Mouse (Mus musculus): ENCODE measurements at regions not wholly inside any gene's neighbourhood (a gene's known extent, or its start where the extent isn't known, plus 50 kb on each side); places are given as distances from the start of the nearest gene placed in this dataset.

DNA sequence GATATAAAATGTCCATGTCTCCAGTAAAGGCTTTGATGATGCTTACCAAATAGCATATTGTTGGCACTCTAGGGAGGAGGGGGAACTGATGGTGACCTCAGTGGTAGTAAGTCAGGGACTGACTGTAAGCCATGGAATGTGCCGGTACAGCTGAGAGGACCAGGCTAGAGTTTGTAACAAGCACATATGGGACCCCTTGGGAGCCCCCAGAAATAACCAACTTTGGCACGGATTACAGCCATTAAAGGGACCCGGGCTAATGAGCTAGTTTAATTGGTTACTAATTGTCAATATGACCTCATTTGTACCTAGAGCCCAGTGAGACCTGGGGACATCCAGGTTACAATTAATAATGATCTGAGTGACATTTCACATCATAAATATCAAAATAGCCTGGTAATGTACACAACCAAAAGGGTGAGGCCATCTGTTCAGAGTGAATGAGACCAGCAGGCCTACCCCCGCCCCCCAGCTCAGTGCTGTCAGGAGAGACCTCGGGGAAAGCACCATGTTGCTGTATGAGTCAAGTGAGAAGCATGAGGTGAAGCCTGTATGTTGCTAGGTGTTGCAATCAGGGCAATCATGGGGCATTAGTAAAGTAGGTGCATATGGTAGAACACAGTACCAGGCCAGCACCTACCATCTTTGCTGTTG lies 169.7 kb upstream of the Kiz start:
- Histone ChIP-seq H3K9me3 (ENCODE audit: low read length) (no peaks in the 10 kb centered on the region), H3K4me3 (replicated peaks; ENCODE audit: low read length) (no peak overlapping the region), H3K36me3 (ENCODE audit: insufficient read depth, low read length) (no peaks in the 10 kb centered on the region), H3K27me3 (ENCODE audit: insufficient read depth, low read length) (no peaks in the 10 kb centered on the region; the same call in 1 of the 2 replicates), H3K4me1 (replicated peaks; ENCODE audit: low read depth, low read length) (no peaks in the 10 kb centered on the region)
- TF ChIP-seq CTCF (conservative IDR thresholded peaks at IDR 0.05; ENCODE audit: low read length) (no peak), NANOG (IDR thresholded peaks at IDR 0.05; ENCODE audit: borderline replicate concordance, low read length) (no peak), POU5F1 (IDR thresholded peaks at IDR 0.05; ENCODE audit: borderline replicate concordance, low read length) (no peak)

DNA sequence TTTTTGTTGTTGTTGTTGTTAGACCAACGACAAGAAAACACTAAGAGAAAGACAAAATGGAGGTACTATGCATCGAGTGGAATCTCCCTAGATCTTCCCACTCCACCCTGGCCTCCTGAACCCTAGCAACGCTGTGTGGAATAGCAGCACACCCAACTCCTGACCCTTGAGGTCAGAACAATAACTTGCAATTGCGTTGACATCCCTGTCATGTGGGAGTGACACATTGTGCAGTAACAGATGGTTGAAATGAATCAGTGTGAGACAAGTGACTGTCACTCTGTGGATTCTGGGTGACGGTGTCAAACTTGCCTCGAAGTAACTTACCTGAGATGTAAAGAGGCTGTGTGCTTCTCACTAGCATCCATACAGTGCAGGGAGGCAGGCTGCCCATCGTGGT lies 167.1 kb upstream of the Kiz start:
- no peaks in the 10 kb centered on the region for H3K4me1 ChIP-seq (replicated peaks; ENCODE audit: low read depth, low read length)
- no peak for TF ChIP-seq NANOG (IDR thresholded peaks at IDR 0.05; ENCODE audit: borderline replicate concordance, low read length)
- no peak for TF ChIP-seq CTCF (conservative IDR thresholded peaks at IDR 0.05; ENCODE audit: low read length)
- no peak for TF ChIP-seq POU5F1 (IDR thresholded peaks at IDR 0.05; ENCODE audit: borderline replicate concordance, low read length)
- no peaks in the 10 kb centered on the region for H3K36me3 ChIP-seq (ENCODE audit: insufficient read depth, low read length)

DNA sequence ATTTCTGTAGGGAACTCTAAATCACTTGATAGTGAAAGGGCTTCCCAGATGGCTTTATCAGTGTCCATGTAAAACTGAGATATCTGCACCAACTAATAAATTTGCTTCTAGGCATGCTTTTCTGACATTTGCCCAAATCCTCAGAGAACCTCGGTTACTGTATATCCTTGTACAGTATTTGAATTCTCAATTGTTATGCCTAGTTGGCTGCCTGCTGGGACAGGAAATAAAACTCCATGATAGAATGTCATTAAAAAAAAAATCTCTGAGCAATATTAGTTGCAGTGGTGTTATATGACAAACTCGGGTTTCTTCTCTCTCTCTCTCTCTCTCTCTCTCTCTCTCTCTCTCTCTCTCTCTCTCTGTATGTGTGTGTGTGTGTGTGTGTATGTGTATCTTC lies 162.2 kb upstream of the Kiz start:
- H3K4me1 ChIP-seq (replicated peaks; ENCODE audit: low read depth, low read length) = no peaks in the 10 kb centered on the region
- H3K9me3 ChIP-seq (ENCODE audit: low read length) = no peaks in the 10 kb centered on the region
- H3K36me3 ChIP-seq (ENCODE audit: insufficient read depth, low read length) = no peaks in the 10 kb centered on the region
- TF ChIP-seq CTCF (conservative IDR thresholded peaks at IDR 0.05; ENCODE audit: low read length) (no peak), POU5F1 (IDR thresholded peaks at IDR 0.05; ENCODE audit: borderline replicate concordance, low read length) (no peak), NANOG (IDR thresholded peaks at IDR 0.05; ENCODE audit: borderline replicate concordance, low read length) (no peak)
- H3K4me3 ChIP-seq (replicated peaks; ENCODE audit: low read length) = no peak overlapping the region
- H3K27me3 ChIP-seq (ENCODE audit: insufficient read depth, low read length) = peaks cover 4% of the 10 kb centered on the region; the same call in 1 of the 2 replicates

More for the DNA sequence above, 167.1 kb upstream of the Kiz start:
- Histone ChIP-seq H3K9me3 (ENCODE audit: low read length) (no peaks in the 10 kb centered on the region), H3K27me3 (ENCODE audit: insufficient read depth, low read length) (peaks cover 4% of the 10 kb centered on the region; the same call in 1 of the 2 replicates), H3K4me3 (replicated peaks; ENCODE audit: low read length) (no peak overlapping the region)

DNA sequence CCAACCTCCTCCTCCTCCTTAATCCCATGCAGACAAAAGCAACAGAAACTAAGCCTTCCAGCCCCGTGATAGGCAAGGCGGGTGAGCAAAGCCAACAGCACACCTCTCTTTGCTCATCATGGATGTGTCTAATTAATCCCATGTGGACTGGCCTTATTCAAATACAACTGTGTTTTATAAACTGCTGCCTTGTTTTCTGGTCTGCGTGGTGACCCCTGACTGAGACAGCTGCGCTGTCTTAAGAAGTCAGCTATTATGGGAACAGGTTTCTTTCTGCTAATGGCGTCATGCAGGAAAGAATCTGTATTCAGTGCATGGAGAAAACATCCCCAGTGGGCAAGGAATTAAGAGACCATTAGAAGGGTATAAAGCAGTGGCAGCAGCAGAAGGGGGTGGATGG lies 161.6 kb upstream of the Kiz start:
- peaks cover 4% of the 10 kb centered on the region; the same call in 1 of the 2 replicates for H3K27me3 ChIP-seq (ENCODE audit: insufficient read depth, low read length)
- H3K4me1 ChIP-seq (replicated peaks; ENCODE audit: low read depth, low read length) = no peaks in the 10 kb centered on the region
- H3K36me3 ChIP-seq (ENCODE audit: insufficient read depth, low read length) = no peaks in the 10 kb centered on the region
- TF ChIP-seq POU5F1 (IDR thresholded peaks at IDR 0.05; ENCODE audit: borderline replicate concordance, low read length) = no peak
- TF ChIP-seq NANOG (IDR thresholded peaks at IDR 0.05; ENCODE audit: borderline replicate concordance, low read length) = no peak
- no peak for TF ChIP-seq CTCF (conservative IDR thresholded peaks at IDR 0.05; ENCODE audit: low read length)
- no peaks in the 10 kb centered on the region for H3K9me3 ChIP-seq (ENCODE audit: low read length)
- no peak overlapping the region for H3K4me3 ChIP-seq (replicated peaks; ENCODE audit: low read length)

DNA sequence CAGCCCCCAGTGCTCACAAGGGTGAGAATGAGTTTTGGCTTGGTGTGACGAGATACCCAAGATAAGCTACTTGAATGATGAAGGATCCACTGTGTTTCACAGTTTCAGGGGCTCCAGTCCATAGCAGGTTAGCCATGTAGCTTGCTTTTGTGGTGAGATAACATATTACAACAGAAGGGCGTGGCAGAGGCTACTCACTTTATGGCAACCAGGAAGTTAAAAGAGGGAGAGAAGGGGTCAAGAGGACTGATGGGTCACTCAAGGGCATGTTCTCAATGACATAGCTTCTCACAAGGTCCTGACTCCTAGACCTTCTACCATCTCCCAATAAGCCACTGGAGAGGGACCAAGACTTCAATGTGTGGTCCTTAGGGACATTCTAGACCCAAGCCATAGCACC lies 159.4 kb upstream of the Kiz start:
- H3K9me3 ChIP-seq (ENCODE audit: low read length) = no peaks in the 10 kb centered on the region
- no peaks in the 10 kb centered on the region for H3K36me3 ChIP-seq (ENCODE audit: insufficient read depth, low read length)
- H3K27me3 ChIP-seq (ENCODE audit: insufficient read depth, low read length) = 0 out of 2 replicates have a peak, but pooled peaks cover 4% of the 10 kb centered on the region
- TF ChIP-seq POU5F1 (IDR thresholded peaks at IDR 0.05; ENCODE audit: borderline replicate concordance, low read length) (no peak), NANOG (IDR thresholded peaks at IDR 0.05; ENCODE audit: borderline replicate concordance, low read length) (no peak), CTCF (conservative IDR thresholded peaks at IDR 0.05; ENCODE audit: low read length) (no peak)
- H3K4me3 ChIP-seq (replicated peaks; ENCODE audit: low read length) = no peak overlapping the region
- H3K4me1 ChIP-seq (replicated peaks; ENCODE audit: low read depth, low read length) = no peaks in the 10 kb centered on the region

DNA sequence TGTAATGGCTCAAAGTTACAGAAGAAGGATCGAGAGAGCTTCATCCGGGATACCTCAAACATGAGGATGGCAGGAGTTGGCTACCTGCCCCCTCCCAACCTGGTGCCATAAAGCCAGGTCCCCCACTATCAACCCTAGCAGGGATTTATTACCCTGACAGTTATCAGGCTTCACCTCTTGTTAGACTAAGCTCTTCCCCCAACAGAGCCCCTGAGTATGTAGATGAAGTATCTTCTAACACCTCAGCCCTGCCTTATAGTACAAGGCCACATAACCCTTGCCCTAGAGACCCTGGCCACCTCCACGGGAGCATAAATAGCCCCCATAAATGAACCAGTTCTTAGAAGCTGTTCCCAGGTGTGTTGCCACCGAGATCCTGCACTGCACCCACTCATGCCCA lies 158.9 kb upstream of the Kiz start:
- Histone ChIP-seq H3K9me3 (ENCODE audit: low read length) (no peaks in the 10 kb centered on the region), H3K4me3 (replicated peaks; ENCODE audit: low read length) (no peak overlapping the region), H3K36me3 (ENCODE audit: insufficient read depth, low read length) (no peaks in the 10 kb centered on the region), H3K27me3 (ENCODE audit: insufficient read depth, low read length) (0 out of 2 replicates have a peak, but pooled peaks cover 4% of the 10 kb centered on the region), H3K4me1 (replicated peaks; ENCODE audit: low read depth, low read length) (no peaks in the 10 kb centered on the region)
- no peak for TF ChIP-seq POU5F1 (IDR thresholded peaks at IDR 0.05; ENCODE audit: borderline replicate concordance, low read length)
- TF ChIP-seq NANOG (IDR thresholded peaks at IDR 0.05; ENCODE audit: borderline replicate concordance, low read length) = no peak
- no peak for TF ChIP-seq CTCF (conservative IDR thresholded peaks at IDR 0.05; ENCODE audit: low read length)

DNA sequence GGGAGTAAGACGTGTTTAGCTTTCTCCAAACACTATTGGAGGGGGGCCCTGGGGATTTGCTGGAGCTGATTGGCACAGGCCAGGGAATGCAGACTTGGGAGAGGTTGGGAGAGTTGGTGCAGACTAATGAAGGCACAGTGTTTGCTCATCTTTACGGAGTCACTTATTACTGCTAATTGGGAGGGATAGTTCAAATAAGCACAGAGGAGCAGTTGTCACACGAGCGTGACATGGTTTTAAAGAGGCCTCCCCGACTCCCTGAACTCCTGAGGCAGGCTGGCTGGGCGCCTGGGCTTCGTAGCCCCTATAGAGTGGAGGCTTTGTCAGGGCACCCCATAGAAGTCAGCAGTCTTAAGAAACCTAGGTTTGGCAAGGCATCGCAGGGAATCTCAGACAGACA lies 145.0 kb upstream of the Kiz start:
- H3K4me1 ChIP-seq (replicated peaks; ENCODE audit: low read depth, low read length) = no peaks in the 10 kb centered on the region
- H3K9me3 ChIP-seq (ENCODE audit: low read length) = peaks cover 8% of the 10 kb centered on the region
- TF ChIP-seq POU5F1 (IDR thresholded peaks at IDR 0.05; ENCODE audit: borderline replicate concordance, low read length) (no peak), CTCF (conservative IDR thresholded peaks at IDR 0.05; ENCODE audit: low read length) (no peak), NANOG (IDR thresholded peaks at IDR 0.05; ENCODE audit: borderline replicate concordance, low read length) (no peak)
- no peak overlapping the region for H3K4me3 ChIP-seq (replicated peaks; ENCODE audit: low read length)
- no peaks in the 10 kb centered on the region for H3K36me3 ChIP-seq (ENCODE audit: insufficient read depth, low read length)
- H3K27me3 ChIP-seq (ENCODE audit: insufficient read depth, low read length) = no peaks in the 10 kb centered on the region; the same call in 1 of the 2 replicates

DNA sequence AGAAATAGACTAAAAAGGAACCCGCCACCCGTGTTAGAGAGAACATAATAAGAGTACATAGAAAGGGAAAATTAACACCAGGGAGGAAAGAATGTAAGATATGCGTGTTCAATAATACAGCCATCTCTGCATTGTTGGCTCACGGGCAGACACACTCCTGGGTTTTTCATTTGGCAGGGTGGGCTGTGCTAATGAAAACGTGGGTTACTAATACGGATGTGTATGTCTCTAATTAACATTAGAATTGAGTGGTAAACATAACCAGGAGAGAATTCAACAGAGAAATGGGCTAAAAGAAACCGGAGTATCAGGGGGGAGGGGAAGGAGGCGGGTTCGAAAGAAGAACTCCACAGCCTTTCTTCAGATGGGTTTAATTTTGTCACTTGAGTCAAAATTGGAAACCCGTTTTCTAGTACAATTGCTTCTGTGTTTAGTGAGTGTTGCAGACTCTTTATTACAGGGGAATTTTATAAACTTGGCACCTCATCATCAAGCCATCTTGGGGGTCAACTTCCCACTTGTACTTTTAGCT lies 134.4 kb upstream of the Kiz start:
- Histone ChIP-seq H3K36me3 (ENCODE audit: insufficient read depth, low read length) (no peaks in the 10 kb centered on the region), H3K27me3 (ENCODE audit: insufficient read depth, low read length) (no peaks in the 10 kb centered on the region), H3K9me3 (ENCODE audit: low read length) (peaks cover 10% of the 10 kb centered on the region), H3K4me3 (replicated peaks; ENCODE audit: low read length) (no peak overlapping the region), H3K4me1 (replicated peaks; ENCODE audit: low read depth, low read length) (peaks cover 5% of the 10 kb centered on the region; the same call in 1 of the 2 replicates)
- TF ChIP-seq CTCF (conservative IDR thresholded peaks at IDR 0.05; ENCODE audit: low read length) = no peak
- no peak for TF ChIP-seq NANOG (IDR thresholded peaks at IDR 0.05; ENCODE audit: borderline replicate concordance, low read length)
- no peak for TF ChIP-seq POU5F1 (IDR thresholded peaks at IDR 0.05; ENCODE audit: borderline replicate concordance, low read length)

All from E14TG2a.4 (cell line).